Mouse (Mus musculus): ENCODE measurements around the gene Dlgap4. TPM values are rescaled to one million over a fixed set of nuclear protein-coding genes. Genes with fewer than 3 reads are reported as not detected.
"Not testable (repeated sequence)": the region's sequence is repeated elsewhere in the genome, so short reads cannot be mapped to it uniquely, and the experiment has no call there.

The Dlgap4 gene
- polyA plus RNA-seq, 1 experiment from 2014 or later: 10.4 TPM

DNA sequence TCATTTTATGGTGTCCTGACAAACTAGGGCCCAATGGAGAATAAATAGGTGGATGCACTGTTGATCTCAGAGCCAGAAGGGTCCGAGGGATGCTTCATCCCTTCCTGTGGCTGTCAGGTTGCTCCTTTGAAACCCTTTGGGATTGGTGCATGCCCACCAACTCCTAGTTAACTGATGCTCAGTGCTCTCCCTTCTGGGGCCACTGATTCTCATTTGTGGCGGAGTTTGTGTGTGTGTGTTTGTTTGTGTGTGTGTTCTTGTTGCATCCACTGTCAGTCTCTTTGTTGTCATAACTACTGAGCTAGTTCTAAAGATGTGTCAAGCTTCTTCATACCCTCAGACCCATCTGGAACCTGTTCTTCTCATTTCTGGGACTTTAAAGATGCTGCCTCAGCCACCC is 171.4 kb downstream of the Dlgap4 start:
- H3K4me1 ChIP-seq (replicated peaks): peaks cover 57% of the 10 kb centered on the region
- no peak overlapping the region for H3K9ac ChIP-seq
- no peaks in the 10 kb centered on the region for H3K9me3 ChIP-seq (replicated peaks)
- H3K27me3 ChIP-seq: no peaks in the 10 kb centered on the region
- no peak overlapping the region for H3K4me3 ChIP-seq (replicated peaks)
- H3K36me3 ChIP-seq (replicated peaks): no peaks in the 10 kb centered on the region
- ATAC-seq (ENCODE audit: insufficient read depth): no peak
- no peak overlapping the region for H3K4me2 ChIP-seq
- no peak overlapping the region for H3K27ac ChIP-seq (replicated peaks)
- WGBS (ENCODE audit: insufficient replicate concordance): 88% methylated on average over 2 of the region's 2 CpGs

DNA sequence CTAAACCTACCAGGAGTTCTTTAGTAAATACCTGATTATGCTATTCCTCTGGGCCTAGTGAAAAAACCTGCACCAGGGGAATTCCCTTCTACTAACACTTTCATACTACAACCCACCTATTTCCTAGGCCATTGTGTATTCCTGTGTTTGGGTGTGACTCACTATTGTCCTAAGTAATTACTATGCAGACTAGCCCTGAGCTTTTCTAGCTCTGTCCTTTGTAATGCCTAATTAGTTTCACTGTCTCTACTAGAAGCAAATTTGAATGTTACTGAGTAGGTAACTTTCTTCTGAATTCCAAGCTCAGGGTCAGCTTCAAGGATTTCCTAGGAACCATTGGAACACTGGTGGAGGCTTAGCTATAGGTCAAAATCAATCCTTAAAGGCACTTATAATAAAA is 172.9 kb downstream of the Dlgap4 start:
- ATAC-seq (ENCODE audit: insufficient read depth); H3K9me3 ChIP-seq (replicated peaks); H3K9ac ChIP-seq; H3K36me3 ChIP-seq (replicated peaks); H3K4me3 ChIP-seq (replicated peaks); H3K27ac ChIP-seq (replicated peaks); H3K27me3 ChIP-seq; H3K4me2 ChIP-seq: not testable (repeated sequence)
- H3K4me1 ChIP-seq (replicated peaks): peaks cover 42% of the 10 kb centered on the region

- Histone ChIP-seq H3K9ac (no peak overlapping the region), H3K27ac (replicated peaks) (no peak overlapping the region), H3K4me1 (replicated peaks) (peaks cover 34% of the 10 kb centered on the region), H3K27me3 (no peaks in the 10 kb centered on the region), H3K4me3 (replicated peaks) (no peak overlapping the region), H3K4me2 (no peak overlapping the region), H3K36me3 (replicated peaks) (no peaks in the 10 kb centered on the region), H3K9me3 (replicated peaks) (no peaks in the 10 kb centered on the region)
- ATAC-seq (ENCODE audit: insufficient read depth): no peak
- 64% methylated on average over 5 of the region's 5 CpGs for WGBS (ENCODE audit: insufficient replicate concordance)
These were observed 173.7 kb downstream of the Dlgap4 start for GRCm38 (mm10) chr2:156787090-156787775.

DNA sequence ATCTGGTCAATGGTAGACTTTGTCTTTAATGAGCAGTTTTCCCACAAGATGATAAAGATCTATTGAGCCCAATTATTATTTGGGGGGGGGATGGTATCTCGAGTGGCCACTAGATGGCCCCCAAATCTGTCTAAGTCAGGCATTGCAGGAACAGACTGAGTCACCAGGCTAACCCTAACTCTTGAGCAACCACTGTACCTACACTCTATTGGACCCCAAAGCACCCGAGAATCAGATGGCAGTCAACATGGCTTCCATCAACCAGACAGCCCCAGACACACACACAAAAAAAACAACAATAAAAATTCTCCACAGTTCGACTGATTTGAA is 174.2 kb downstream of the Dlgap4 start:
- H3K4me1 ChIP-seq (replicated peaks): peaks cover 29% of the 10 kb centered on the region
- no peak overlapping the region for H3K27ac ChIP-seq (replicated peaks)
- no peaks in the 10 kb centered on the region for H3K27me3 ChIP-seq
- 32% methylated on average over 3 of the region's 3 CpGs for WGBS (ENCODE audit: insufficient replicate concordance)
- no peak overlapping the region for H3K4me3 ChIP-seq (replicated peaks)
- no peaks in the 10 kb centered on the region for H3K36me3 ChIP-seq (replicated peaks)
- H3K9me3 ChIP-seq (replicated peaks): no peaks in the 10 kb centered on the region
- H3K4me2 ChIP-seq: no peak overlapping the region
- no peak overlapping the region for H3K9ac ChIP-seq
- ATAC-seq (ENCODE audit: insufficient read depth): no peak

GRCm38 (mm10) chr2:156788836-156789235 is 175.3 kb downstream of the Dlgap4 start:
- H3K9ac ChIP-seq: no peak overlapping the region
- H3K27ac ChIP-seq (replicated peaks): no peak overlapping the region
- peaks cover 18% of the 10 kb centered on the region for H3K4me1 ChIP-seq (replicated peaks)
- H3K9me3 ChIP-seq (replicated peaks): no peaks in the 10 kb centered on the region
- no peaks in the 10 kb centered on the region for H3K36me3 ChIP-seq (replicated peaks)
- H3K4me3 ChIP-seq (replicated peaks): no peak overlapping the region
- H3K4me2 ChIP-seq: no peak overlapping the region
- no peaks in the 10 kb centered on the region for H3K27me3 ChIP-seq
- 65% methylated on average over 1 of the region's 1 CpGs for WGBS (ENCODE audit: insufficient replicate concordance)
- no peak for ATAC-seq (ENCODE audit: insufficient read depth)

GRCm38 (mm10) chr2:156798516-156798915 is 185.0 kb downstream of the Dlgap4 start:
- H3K36me3 ChIP-seq (replicated peaks): no peaks in the 10 kb centered on the region
- no peak overlapping the region for H3K9ac ChIP-seq
- H3K4me1 ChIP-seq (replicated peaks): peaks cover 10% of the 10 kb centered on the region
- H3K4me3 ChIP-seq (replicated peaks): no peak overlapping the region
- no peak for ATAC-seq (ENCODE audit: insufficient read depth)
- no peak overlapping the region for H3K4me2 ChIP-seq
- no peaks in the 10 kb centered on the region for H3K27me3 ChIP-seq
- H3K9me3 ChIP-seq (replicated peaks): 0 out of 2 replicates have a peak, but pooled peaks cover 6% of the 10 kb centered on the region
- H3K27ac ChIP-seq (replicated peaks): no peak overlapping the region
- 83% methylated on average over 1 of the region's 1 CpGs for WGBS (ENCODE audit: insufficient replicate concordance)

GRCm38 (mm10) chr2:156801045-156801444 is 187.5 kb downstream of the Dlgap4 start:
- Histone ChIP-seq H3K27ac (replicated peaks) (no peak overlapping the region), H3K9me3 (replicated peaks) (0 out of 2 replicates have a peak, but pooled peaks cover 6% of the 10 kb centered on the region), H3K36me3 (replicated peaks) (no peaks in the 10 kb centered on the region), H3K4me3 (replicated peaks) (no peak overlapping the region), H3K4me2 (no peak overlapping the region), H3K9ac (no peak overlapping the region), H3K27me3 (no peaks in the 10 kb centered on the region), H3K4me1 (replicated peaks) (peaks cover 13% of the 10 kb centered on the region)
- 63% methylated on average over 4 of the region's 4 CpGs for WGBS (ENCODE audit: insufficient replicate concordance)
- ATAC-seq (ENCODE audit: insufficient read depth): no peak

DNA sequence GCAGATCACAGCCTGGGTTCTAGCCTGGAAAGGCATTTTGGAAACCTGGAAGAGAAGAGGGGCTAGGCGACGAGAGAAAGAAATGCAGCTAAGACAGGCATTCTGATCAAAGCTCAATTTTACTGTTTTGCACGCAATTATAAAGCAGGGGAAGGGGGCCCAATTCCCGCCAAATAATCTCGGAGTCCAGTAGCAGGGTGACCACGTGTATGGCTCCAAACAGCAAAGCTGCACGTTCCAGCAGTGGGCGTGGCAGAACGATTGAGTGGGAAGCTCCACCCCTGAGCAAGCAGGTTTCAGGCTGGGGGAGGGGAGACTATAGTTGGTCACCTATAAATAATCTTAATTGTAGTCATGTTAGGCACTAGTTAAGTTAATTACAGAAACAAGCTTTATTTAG is 188.6 kb downstream of the Dlgap4 start:
- WGBS (ENCODE audit: insufficient replicate concordance): 34% methylated on average over 9 of the region's 9 CpGs
- ATAC-seq (ENCODE audit: insufficient read depth): not testable (repeated sequence)

DNA sequence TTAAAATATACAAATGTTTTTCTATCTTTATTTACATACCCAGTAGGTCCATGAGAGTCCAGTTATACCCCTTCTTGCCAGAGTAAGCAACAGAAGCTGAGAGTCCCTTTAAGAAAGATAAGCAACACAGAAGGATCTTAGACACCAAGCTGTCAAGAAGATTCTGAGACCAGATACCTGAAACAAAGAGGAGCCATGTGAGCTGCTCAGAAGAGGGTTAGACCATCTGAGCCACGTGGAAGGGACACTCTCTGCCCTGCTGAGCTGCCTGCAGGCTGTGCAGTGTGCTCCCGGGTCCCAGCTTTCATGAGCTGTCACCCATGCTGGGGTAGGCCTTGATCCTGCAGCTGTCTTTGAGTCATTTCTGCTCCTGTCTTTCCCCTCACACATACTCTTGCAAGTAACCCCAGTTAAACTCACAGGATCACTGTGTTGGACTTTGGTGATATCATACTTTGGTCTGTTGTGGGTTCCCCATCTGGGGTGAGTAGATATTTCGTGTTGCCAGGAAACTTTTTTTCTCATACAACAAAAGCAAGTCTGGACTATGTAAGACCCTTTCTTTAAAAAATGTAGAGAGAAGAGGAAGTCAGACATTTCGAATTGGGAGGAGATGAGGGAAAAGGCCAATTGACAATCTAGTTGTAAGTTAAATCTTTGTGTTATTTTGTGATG is 190.3 kb downstream of the Dlgap4 start:
- H3K4me3 ChIP-seq (replicated peaks): no peak overlapping the region
- H3K9ac ChIP-seq: no peak overlapping the region
- WGBS (ENCODE audit: insufficient replicate concordance): 23% methylated on average over 4 of the region's 4 CpGs
- no peak overlapping the region for H3K27ac ChIP-seq (replicated peaks)
- no peaks in the 10 kb centered on the region for H3K9me3 ChIP-seq (replicated peaks)
- no peaks in the 10 kb centered on the region for H3K27me3 ChIP-seq
- H3K4me1 ChIP-seq (replicated peaks): peaks cover 13% of the 10 kb centered on the region
- ATAC-seq (ENCODE audit: insufficient read depth): no peak
- no peaks in the 10 kb centered on the region for H3K36me3 ChIP-seq (replicated peaks)
- H3K4me2 ChIP-seq: no peak overlapping the region

More for the DNA sequence above, 188.6 kb downstream of the Dlgap4 start:
- H3K9me3 ChIP-seq (replicated peaks); H3K36me3 ChIP-seq (replicated peaks); H3K4me3 ChIP-seq (replicated peaks); H3K4me2 ChIP-seq; H3K27ac ChIP-seq (replicated peaks); H3K9ac ChIP-seq; H3K27me3 ChIP-seq: not testable (repeated sequence)
- H3K4me1 ChIP-seq (replicated peaks): peaks cover 13% of the 10 kb centered on the region

DNA sequence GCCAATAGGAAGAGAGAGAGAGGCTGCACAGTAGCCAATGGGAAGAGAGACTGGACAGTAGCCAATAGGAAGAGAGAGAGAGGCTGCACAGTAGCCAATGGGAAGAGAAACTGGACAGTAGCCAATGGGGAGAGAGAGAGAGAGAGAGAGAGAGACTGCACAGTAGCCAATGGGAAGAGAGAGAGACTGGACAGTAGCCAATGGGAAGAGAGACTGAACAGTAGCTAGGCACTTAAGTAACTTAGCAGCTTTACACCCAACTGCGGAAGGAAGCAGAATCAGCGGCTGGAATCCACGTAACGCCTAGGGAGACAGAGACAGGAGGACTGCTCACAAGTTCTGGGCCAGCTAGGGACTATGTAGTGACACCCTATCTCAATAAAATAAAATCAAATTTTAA is 191.1 kb downstream of the Dlgap4 start:
- H3K36me3 ChIP-seq (replicated peaks): no peaks in the 10 kb centered on the region
- 92% methylated on average over 4 of the region's 4 CpGs for WGBS (ENCODE audit: insufficient replicate concordance)
- no peak for ATAC-seq (ENCODE audit: insufficient read depth)
- peaks cover 13% of the 10 kb centered on the region for H3K4me1 ChIP-seq (replicated peaks)
- H3K4me2 ChIP-seq: no peak overlapping the region
- H3K27me3 ChIP-seq: no peaks in the 10 kb centered on the region
- H3K4me3 ChIP-seq (replicated peaks): no peak overlapping the region
- no peak overlapping the region for H3K27ac ChIP-seq (replicated peaks)
- no peaks in the 10 kb centered on the region for H3K9me3 ChIP-seq (replicated peaks)
- no peak overlapping the region for H3K9ac ChIP-seq

DNA sequence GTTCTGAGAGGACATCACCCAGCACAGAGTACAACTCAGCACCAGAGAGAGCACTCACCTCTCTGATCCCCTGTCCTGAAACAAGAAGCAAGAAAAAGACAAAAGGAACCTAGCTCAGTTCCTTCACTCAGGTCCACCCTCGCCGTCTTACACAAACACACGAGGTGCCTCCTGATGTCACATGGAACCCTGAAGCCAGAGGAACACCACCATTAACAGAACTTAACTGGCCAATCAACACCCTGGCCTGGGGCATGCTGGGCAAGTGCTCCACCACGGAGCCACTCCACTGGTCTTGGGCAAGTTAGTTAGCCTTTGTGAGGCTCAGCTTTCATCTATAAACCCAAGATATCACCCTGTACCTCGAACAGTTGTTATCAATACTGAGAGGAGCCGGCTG is 193.4 kb downstream of the Dlgap4 start:
- no peak overlapping the region for H3K4me2 ChIP-seq
- H3K9ac ChIP-seq: no peak overlapping the region
- no peaks in the 10 kb centered on the region for H3K36me3 ChIP-seq (replicated peaks)
- ATAC-seq (ENCODE audit: insufficient read depth): no peak
- 47% methylated on average over 6 of the region's 6 CpGs for WGBS (ENCODE audit: insufficient replicate concordance)
- H3K9me3 ChIP-seq (replicated peaks): no peaks in the 10 kb centered on the region
- H3K27me3 ChIP-seq: no peaks in the 10 kb centered on the region
- no peak overlapping the region for H3K4me3 ChIP-seq (replicated peaks)
- H3K4me1 ChIP-seq (replicated peaks): peaks cover 13% of the 10 kb centered on the region
- H3K27ac ChIP-seq (replicated peaks): no peak overlapping the region

DNA sequence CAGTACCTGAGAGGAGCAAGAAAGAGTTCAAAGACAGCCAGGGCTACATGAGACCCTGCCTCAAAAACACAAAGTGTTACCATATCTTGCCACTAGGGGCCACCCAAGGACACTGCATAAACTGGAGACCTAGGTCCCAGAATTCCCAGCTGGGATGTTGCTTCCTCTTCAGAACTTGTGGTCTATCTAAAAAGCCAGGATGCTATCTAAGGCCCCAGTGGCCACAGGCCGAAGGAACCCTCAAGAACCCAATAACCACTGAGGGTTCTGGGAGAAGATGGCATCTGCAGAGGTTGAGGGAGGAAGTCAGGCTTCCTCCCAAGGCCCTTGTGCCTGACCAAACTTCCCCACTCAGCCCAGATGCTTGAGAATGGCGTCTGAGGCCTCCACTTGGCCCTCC is 196.1 kb downstream of the Dlgap4 start:
- Histone ChIP-seq H3K36me3 (replicated peaks) (no peaks in the 10 kb centered on the region), H3K9ac (no peak overlapping the region), H3K27ac (replicated peaks) (no peak overlapping the region), H3K4me1 (replicated peaks) (no peaks in the 10 kb centered on the region), H3K27me3 (no peaks in the 10 kb centered on the region), H3K4me2 (no peak overlapping the region), H3K9me3 (replicated peaks) (no peaks in the 10 kb centered on the region), H3K4me3 (replicated peaks) (no peak overlapping the region)
- 10% methylated on average over 2 of the region's 2 CpGs for WGBS (ENCODE audit: insufficient replicate concordance)
- ATAC-seq (ENCODE audit: insufficient read depth): no peak

Data from liver, embryonic 15.5 days (tissue).